Mouse (Mus musculus): ENCODE data around the gene Cyfip2. TPM values are rescaled to one million over a fixed set of nuclear protein-coding genes. Genes with fewer than 3 reads are reported as not detected.
"Not testable (repeated sequence)": the region's sequence is repeated elsewhere in the genome, so short reads cannot be mapped to it uniquely, and the experiment has no call there.

The Cyfip2 gene
- polyA plus RNA-seq, 2 experiments: 1.6 to 2.6 TPM

- 71% methylated on average over 11 of the region's 11 CpGs for WGBS (ENCODE audit: insufficient replicate concordance)
- H3K27ac ChIP-seq: no peak overlapping the region
- no peak overlapping the region for H3K9ac ChIP-seq (replicated peaks)
- H3K9me3 ChIP-seq (ENCODE audit: control insufficient read depth, low read length): no peaks in the 10 kb centered on the region
- TF ChIP-seq EP300 (IDR thresholded peaks at IDR 0.05; ENCODE audit: low read depth): no peak
- H3K4me2 ChIP-seq (ENCODE audit: low read depth): no peak overlapping the region
- DNase-seq (ENCODE audit: low read depth in 3 of 3, low spot score in 3 of 3): no peak
- ATAC-seq (ENCODE audit: insufficient read depth): no peak
- H3K27me3 ChIP-seq (ENCODE audit: control insufficient read depth, insufficient read depth, low read length): no peaks in the 10 kb centered on the region
- H3K36me3 ChIP-seq (replicated peaks; ENCODE audit: control insufficient read depth, insufficient read depth, low read depth): no peaks in the 10 kb centered on the region
- H3K4me3 ChIP-seq (ENCODE audit: insufficient read depth in 1 of 2, low read depth in 2 of 2, low read length in 2 of 2): no peak overlapping the region
- H3K4me1 ChIP-seq (replicated peaks; ENCODE audit: control insufficient read depth in 2 of 2, insufficient read depth in 2 of 2, low read length in 1 of 2): no peaks in the 10 kb centered on the region
Observed at GRCm38 (mm10) chr11:46200664-46201063, 112.0 kb downstream of the Cyfip2 start.

DNA sequence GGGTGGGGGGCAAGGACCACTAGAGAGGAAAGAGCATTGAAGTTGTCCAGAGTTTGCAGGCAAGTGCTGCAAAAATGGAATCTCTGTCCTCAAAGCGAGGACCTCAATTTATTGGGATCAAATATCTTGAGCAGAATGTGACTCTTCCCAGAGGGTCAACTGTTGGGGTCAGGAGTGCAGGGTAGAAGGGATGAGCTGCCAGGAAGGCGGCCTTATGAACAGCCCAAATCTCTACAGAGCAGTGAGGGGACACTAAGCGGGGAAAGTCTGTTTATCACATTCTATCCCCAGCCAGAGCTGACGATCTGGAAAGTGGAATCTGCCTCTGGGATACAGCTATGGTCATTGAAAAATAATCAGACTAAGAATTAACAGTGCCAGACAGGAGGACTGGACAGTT is 118.5 kb downstream of the Cyfip2 start:
- WGBS (ENCODE audit: insufficient replicate concordance): 68% methylated on average over 4 of the region's 4 CpGs
- DNase-seq (ENCODE audit: low read depth in 3 of 3, low spot score in 3 of 3): no peak
- Histone ChIP-seq H3K4me2 (ENCODE audit: low read depth) (no peak overlapping the region), H3K27ac (no peak overlapping the region), H3K9ac (replicated peaks) (no peak overlapping the region), H3K9me3 (ENCODE audit: control insufficient read depth, low read length) (no peaks in the 10 kb centered on the region), H3K4me1 (replicated peaks; ENCODE audit: control insufficient read depth in 2 of 2, insufficient read depth in 2 of 2, low read length in 1 of 2) (no peaks in the 10 kb centered on the region), H3K27me3 (ENCODE audit: control insufficient read depth, insufficient read depth, low read length) (no peaks in the 10 kb centered on the region), H3K36me3 (replicated peaks; ENCODE audit: control insufficient read depth, insufficient read depth, low read depth) (no peaks in the 10 kb centered on the region), H3K4me3 (ENCODE audit: insufficient read depth in 1 of 2, low read depth in 2 of 2, low read length in 2 of 2) (no peak overlapping the region)
- no peak for TF ChIP-seq EP300 (IDR thresholded peaks at IDR 0.05; ENCODE audit: low read depth)
- TF ChIP-seq CTCF (IDR thresholded peaks at IDR 0.05; ENCODE audit: low read depth): no peak
- no peak for ATAC-seq (ENCODE audit: insufficient read depth)

- Histone ChIP-seq H3K27me3 (ENCODE audit: control insufficient read depth, insufficient read depth, low read length) (no peaks in the 10 kb centered on the region), H3K9me3 (ENCODE audit: control insufficient read depth, low read length) (no peaks in the 10 kb centered on the region), H3K4me2 (ENCODE audit: low read depth) (no peak overlapping the region), H3K4me1 (replicated peaks; ENCODE audit: control insufficient read depth in 2 of 2, insufficient read depth in 2 of 2, low read length in 1 of 2) (no peaks in the 10 kb centered on the region), H3K36me3 (replicated peaks; ENCODE audit: control insufficient read depth, insufficient read depth, low read depth) (no peaks in the 10 kb centered on the region), H3K9ac (replicated peaks) (no peak overlapping the region), H3K4me3 (ENCODE audit: insufficient read depth in 1 of 2, low read depth in 2 of 2, low read length in 2 of 2) (no peak overlapping the region), H3K27ac (no peak overlapping the region)
- 55% methylated on average over 2 of the region's 2 CpGs for WGBS (ENCODE audit: insufficient replicate concordance)
- DNase-seq (ENCODE audit: low read depth in 3 of 3, low spot score in 3 of 3) (no peak), ATAC-seq (ENCODE audit: insufficient read depth) (no peak)
- TF ChIP-seq EP300 (IDR thresholded peaks at IDR 0.05; ENCODE audit: low read depth) (no peak), CTCF (IDR thresholded peaks at IDR 0.05; ENCODE audit: low read depth) (no peak)
Observed at GRCm38 (mm10) chr11:46188283-46188682, 124.4 kb downstream of the Cyfip2 start.

GRCm38 (mm10) chr11:46185486-46185885 is 127.2 kb downstream of the Cyfip2 start:
- no peak overlapping the region for H3K27ac ChIP-seq
- no peak for ATAC-seq (ENCODE audit: insufficient read depth)
- H3K4me1 ChIP-seq (replicated peaks; ENCODE audit: control insufficient read depth in 2 of 2, insufficient read depth in 2 of 2, low read length in 1 of 2): no peaks in the 10 kb centered on the region
- TF ChIP-seq EP300 (IDR thresholded peaks at IDR 0.05; ENCODE audit: low read depth) (no peak), CTCF (IDR thresholded peaks at IDR 0.05; ENCODE audit: low read depth) (no peak)
- no peaks in the 10 kb centered on the region for H3K36me3 ChIP-seq (replicated peaks; ENCODE audit: control insufficient read depth, insufficient read depth, low read depth)
- DNase-seq (ENCODE audit: low read depth in 3 of 3, low spot score in 3 of 3): no peak
- H3K4me2 ChIP-seq (ENCODE audit: low read depth): no peak overlapping the region
- H3K9ac ChIP-seq (replicated peaks): no peak overlapping the region
- H3K4me3 ChIP-seq (ENCODE audit: insufficient read depth in 1 of 2, low read depth in 2 of 2, low read length in 2 of 2): no peak overlapping the region
- H3K27me3 ChIP-seq (ENCODE audit: control insufficient read depth, insufficient read depth, low read length): no peaks in the 10 kb centered on the region
- 24% methylated on average over 4 of the region's 4 CpGs for WGBS (ENCODE audit: insufficient replicate concordance)
- H3K9me3 ChIP-seq (ENCODE audit: control insufficient read depth, low read length): no peaks in the 10 kb centered on the region

- no peak overlapping the region for H3K9ac ChIP-seq (replicated peaks)
- H3K27me3 ChIP-seq (ENCODE audit: control insufficient read depth, insufficient read depth, low read length): no peaks in the 10 kb centered on the region
- H3K4me1 ChIP-seq (replicated peaks; ENCODE audit: control insufficient read depth in 2 of 2, insufficient read depth in 2 of 2, low read length in 1 of 2): no peaks in the 10 kb centered on the region
- no peak for DNase-seq (ENCODE audit: low read depth in 3 of 3, low spot score in 3 of 3)
- H3K9me3 ChIP-seq (ENCODE audit: control insufficient read depth, low read length): no peaks in the 10 kb centered on the region
- H3K4me3 ChIP-seq (ENCODE audit: insufficient read depth in 1 of 2, low read depth in 2 of 2, low read length in 2 of 2): no peak overlapping the region
- TF ChIP-seq EP300 (IDR thresholded peaks at IDR 0.05; ENCODE audit: low read depth): no peak
- TF ChIP-seq CTCF (IDR thresholded peaks at IDR 0.05; ENCODE audit: low read depth): no peak
- ATAC-seq (ENCODE audit: insufficient read depth): no peak
- no peak overlapping the region for H3K27ac ChIP-seq
- 45% methylated on average over 3 of the region's 3 CpGs for WGBS (ENCODE audit: insufficient replicate concordance)
- H3K36me3 ChIP-seq (replicated peaks; ENCODE audit: control insufficient read depth, insufficient read depth, low read depth): no peaks in the 10 kb centered on the region
- no peak overlapping the region for H3K4me2 ChIP-seq (ENCODE audit: low read depth)
Observed at GRCm38 (mm10) chr11:46184946-46185345, 127.7 kb downstream of the Cyfip2 start.

GRCm38 (mm10) chr11:46182031-46182430 is 130.6 kb downstream of the Cyfip2 start:
- ATAC-seq (ENCODE audit: insufficient read depth); H3K9me3 ChIP-seq (ENCODE audit: control insufficient read depth, low read length): not testable (repeated sequence)

More at GRCm38 (mm10) chr11:46182031-46182430, 130.6 kb downstream of the Cyfip2 start:
- H3K9ac ChIP-seq (replicated peaks); H3K36me3 ChIP-seq (replicated peaks; ENCODE audit: control insufficient read depth, insufficient read depth, low read depth); H3K4me2 ChIP-seq (ENCODE audit: low read depth); H3K4me3 ChIP-seq (ENCODE audit: insufficient read depth in 1 of 2, low read depth in 2 of 2, low read length in 2 of 2); H3K4me1 ChIP-seq (replicated peaks; ENCODE audit: control insufficient read depth in 2 of 2, insufficient read depth in 2 of 2, low read length in 1 of 2); H3K27ac ChIP-seq; DNase-seq (ENCODE audit: low read depth in 3 of 3, low spot score in 3 of 3); H3K27me3 ChIP-seq (ENCODE audit: control insufficient read depth, insufficient read depth, low read length): not testable (repeated sequence)
- 57% methylated on average over 1 of the region's 1 CpGs for WGBS (ENCODE audit: insufficient replicate concordance)
